Mouse (Mus musculus) hindlimb bud, embryonic 11.5 days (tissue): ENCODE measurements around the gene Wdsub1.
A peak's percentile ranks its signal among the peaks of the same experiment; 100 is the strongest.
"Not testable (repeated sequence)": the region's sequence is repeated elsewhere in the genome, so short reads cannot be mapped to it uniquely, and the experiment has no call there.

Experiments used
- DNase-seq: peaks from one replicate; pipeline ENCODE4 v3.0.0-alpha.2; 2012; ENCODE audit warnings: low read depth, low spot score; ENCODE audit errors: extremely low spot score

Gene Wdsub1

GRCm38 (mm10) chr2:59881831-59882741 is at the start of gene Wdsub1:
Gene Wdsub1, minus strand, starts transcription at chr2:59882591.
- DNase-seq = peak; percentile 52

- no peak for DNase-seq
Observed at GRCm38 (mm10) chr2:59913610-59914009, 31.2 kb upstream of the Wdsub1 start.

- no peak for DNase-seq
Observed at GRCm38 (mm10) chr2:59908048-59908447, 25.7 kb upstream of the Wdsub1 start.

- no peak for DNase-seq
Observed at GRCm38 (mm10) chr2:59904007-59904406, 21.6 kb upstream of the Wdsub1 start.

GRCm38 (mm10) chr2:59898666-59899065 is 16.3 kb upstream of the Wdsub1 start:
- DNase-seq = no peak

GRCm38 (mm10) chr2:59898105-59898504 is 15.7 kb upstream of the Wdsub1 start:
- DNase-seq = no peak

- DNase-seq = no peak
Observed at GRCm38 (mm10) chr2:59896837-59897236, 14.4 kb upstream of the Wdsub1 start.

GRCm38 (mm10) chr2:59896400-59896799 is 14.0 kb upstream of the Wdsub1 start:
- DNase-seq = no peak

GRCm38 (mm10) chr2:59889699-59890098 is 7.3 kb upstream of the Wdsub1 start:
- DNase-seq = no peak

- DNase-seq = no peak
Observed at GRCm38 (mm10) chr2:59882742-59883281, 421 bp upstream of the Wdsub1 start.

- DNase-seq = no peak
Observed at GRCm38 (mm10) chr2:59881404-59881803, 987 bp downstream of the Wdsub1 start.

- DNase-seq = no peak
Observed at GRCm38 (mm10) chr2:59878221-59878620, 4.2 kb downstream of the Wdsub1 start.

- DNase-seq = no peak
Observed at GRCm38 (mm10) chr2:59877335-59877734, 5.1 kb downstream of the Wdsub1 start.

- no peak for DNase-seq
Observed at GRCm38 (mm10) chr2:59876482-59876881, 5.9 kb downstream of the Wdsub1 start.

GRCm38 (mm10) chr2:59870526-59870925 is 11.9 kb downstream of the Wdsub1 start:
- no peak for DNase-seq

GRCm38 (mm10) chr2:59862618-59863017 is 19.8 kb downstream of the Wdsub1 start:
- no peak for DNase-seq

GRCm38 (mm10) chr2:59854363-59854762 is 28.0 kb downstream of the Wdsub1 start:
- no peak for DNase-seq

GRCm38 (mm10) chr2:59853543-59853942 is 28.8 kb downstream of the Wdsub1 start:
- DNase-seq = no peak

- no peak for DNase-seq
Observed at GRCm38 (mm10) chr2:59852916-59853315, 29.5 kb downstream of the Wdsub1 start.

- not testable (repeated sequence) for DNase-seq
Observed at GRCm38 (mm10) chr2:59851885-59852284, 30.5 kb downstream of the Wdsub1 start.

GRCm38 (mm10) chr2:59843848-59844247 is 38.5 kb downstream of the Wdsub1 start:
- no peak for DNase-seq

GRCm38 (mm10) chr2:59843156-59843555 is 39.2 kb downstream of the Wdsub1 start:
- no peak for DNase-seq
